Mouse (Mus musculus) intestine, embryonic 14.5 days (tissue): ENCODE results near the gene Fbxo31. TPM values are rescaled to one million over a fixed set of nuclear protein-coding genes. Genes with fewer than 3 reads are reported as not detected.

Experiments used
- ATAC-seq: fragments of 200-750 bp; cut with Nextera tagmentation; replicated peaks from 2 replicates; pipeline ENCODE4 v1.8.0; 2017; ENCODE audit warnings: low read depth, moderate number of reproducible peaks, moderate TSS enrichment, moderate library complexity; ENCODE audit not compliant: low FRiP score, low TSS enrichment
- DNase-seq: peaks from one replicate; pipeline ENCODE4 v3.0.0-alpha.2; 2018; ENCODE audit warnings: low spot score
- H3K27ac ChIP-seq: fragments of 300-500 bp; sonication (generic); 2 replicates; pipeline ENCODE4 v1.5.1; 2014; ENCODE audit warnings: low read depth, mild to moderate bottlenecking, control low read depth
- H3K27me3 ChIP-seq: fragments of 300-500 bp; sonication (generic); replicated peaks from 2 replicates; pipeline ENCODE4 v1.6.1; 2014; ENCODE audit warnings: low read length, control low read depth; ENCODE audit not compliant: control insufficient read depth, insufficient read depth
- H3K36me3 ChIP-seq: fragments of 300-500 bp; sonication (generic); 2 replicates; pipeline ENCODE4 v1.6.1; 2014; ENCODE audit warnings: low read length, control low read depth; ENCODE audit not compliant: control insufficient read depth, insufficient read depth
- H3K4me1 ChIP-seq: fragments of 300-500 bp; sonication (generic); replicated peaks from 2 replicates; pipeline ENCODE4 v1.6.1; 2014; ENCODE audit warnings: low read length, control low read depth, mixed read lengths; ENCODE audit not compliant: control insufficient read depth, insufficient read depth
- H3K4me2 ChIP-seq: fragments of 300-500 bp; sonication (generic); 2 replicates; pipeline ENCODE4 v1.6.1; 2014; ENCODE audit warnings: low read length
- H3K4me3 ChIP-seq: fragments of 300-500 bp; sonication (generic); 2 replicates; pipeline ENCODE4 v1.5.1; 2014; ENCODE audit warnings: low read depth, low read length, control low read depth, mixed read lengths
- H3K9ac ChIP-seq: fragments of 300-500 bp; sonication (generic); 2 replicates; pipeline ENCODE4 v1.6.1; 2014; ENCODE audit warnings: mild to moderate bottlenecking, low read length
- H3K9me3 ChIP-seq: fragments of 300-500 bp; sonication (generic); 2 replicates; pipeline ENCODE4 v1.6.1; 2016; ENCODE audit warnings: low read length, control low read depth; ENCODE audit not compliant: control insufficient read depth
- WGBS: fragments of 180-500 bp; shearing (Covaris S2); extraction: QIAGEN DNeasy Blood & Tissue Kit; methylation state at CpG from one replicate; pipeline ENCODE4 v1.1.7; 2014; 5-methylcytosine and 5-hydroxymethylcytosine counted together
- polyA plus RNA-seq: library from polyadenylated mRNA; unstranded; fragments of >200 nt; fragmentation: Nextera tagmentation; extraction: Ambion mirVana; gene quantifications from 2 replicates; pipeline ENCODE4 v1.2.1, GENCODE M21; 2014

The Fbxo31 gene
- 14.5 and 14.9 TPM in 2 replicates for polyA plus RNA-seq

DNA sequence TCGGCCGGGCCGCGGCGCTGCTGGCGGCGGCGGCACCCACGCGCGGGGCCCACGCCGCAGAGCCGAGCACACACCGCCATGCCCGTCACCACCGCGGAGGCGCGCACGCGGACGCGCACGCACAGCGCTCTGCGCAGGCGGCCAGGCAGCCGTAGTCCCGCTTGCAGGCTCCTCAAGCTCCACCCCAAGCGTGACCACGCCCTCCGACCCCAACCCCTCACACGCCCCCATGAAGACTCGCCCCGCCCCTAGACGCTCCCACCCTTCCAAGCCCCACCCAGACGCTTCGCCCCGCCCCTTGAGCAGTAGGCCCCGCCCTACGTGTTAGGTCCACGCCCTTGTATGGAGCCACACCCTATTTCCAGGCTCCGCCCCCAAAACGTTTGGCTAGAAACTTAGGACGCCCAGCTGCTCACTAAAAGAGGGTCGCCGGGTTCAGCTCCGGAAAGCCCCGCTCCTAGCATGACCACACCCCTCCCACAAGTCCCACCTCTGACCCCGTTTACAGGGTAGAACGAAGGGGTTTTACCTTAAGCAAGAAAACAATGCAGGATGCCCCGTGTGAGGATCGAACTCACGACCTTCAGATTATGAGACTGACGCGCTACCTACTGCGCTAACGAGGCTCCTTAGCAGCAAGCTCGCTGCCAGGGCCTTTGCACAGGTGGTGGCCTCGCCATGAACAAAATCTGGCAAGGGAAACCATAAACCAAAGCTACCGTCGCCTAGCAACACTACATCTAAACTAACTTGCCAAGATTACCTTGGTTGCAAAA, at the start of gene Fbxo31:
Gene Fbxo31, minus strand, starts transcription at position 131 of the 776 bp plus-strand sequence.
- H3K9me3 ChIP-seq, result no peaks in the 10 kb centered on the region
- peak within 1 kb of the TSS; percentile 97 for H3K4me3 ChIP-seq
- peak within 1 kb of the TSS; percentile 43; the same call in 1 of the 2 replicates for H3K27ac ChIP-seq
- peak within 1 kb of the TSS; percentile 76 for H3K9ac ChIP-seq
- H3K36me3 ChIP-seq, result no peaks in the 10 kb centered on the region
- peak within 1 kb of the TSS; percentile 89 for H3K4me2 ChIP-seq
- H3K27me3 ChIP-seq, result no peaks in the 10 kb centered on the region
- ATAC-seq (peak; percentile 92), DNase-seq (peak; percentile 97)
- 2% methylated on average over 62 of the region's 63 CpGs for WGBS
- peaks cover 17% of the 10 kb centered on the region for H3K4me1 ChIP-seq

DNA sequence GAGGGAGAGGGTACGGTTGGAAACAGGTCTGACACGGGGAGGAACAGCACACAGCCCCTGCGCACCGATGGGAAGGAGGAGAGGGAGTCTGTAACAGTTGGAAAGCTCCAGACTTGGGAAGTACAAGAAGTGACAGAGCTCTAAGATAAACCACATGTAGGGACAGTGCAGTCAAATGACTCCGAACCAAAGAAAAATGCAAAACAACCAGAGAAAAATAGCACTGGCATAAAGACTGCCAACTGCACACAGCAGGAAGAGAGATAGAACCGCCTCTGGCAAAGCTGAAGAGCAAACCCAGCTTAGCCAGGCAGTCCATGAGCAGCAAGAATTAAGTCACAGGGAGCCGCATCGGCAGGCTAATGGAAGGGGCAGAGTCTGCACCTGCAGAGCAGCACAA, 44.4 kb upstream of the Fbxo31 start:
- H3K27me3 ChIP-seq, result no peaks in the 10 kb centered on the region
- no peak overlapping the region for H3K4me2 ChIP-seq
- no peak overlapping the region for H3K27ac ChIP-seq
- peaks cover 28% of the 10 kb centered on the region for H3K36me3 ChIP-seq
- peaks cover 20% of the 10 kb centered on the region for H3K4me1 ChIP-seq
- no peak overlapping the region for H3K9ac ChIP-seq
- no peak for DNase-seq
- no peak overlapping the region for H3K4me3 ChIP-seq
- H3K9me3 ChIP-seq, result no peaks in the 10 kb centered on the region
- 84% methylated on average over 8 of the region's 8 CpGs for WGBS
- ATAC-seq, result no peak

GRCm38 (mm10) chr8:121621879-121622278, 43.3 kb upstream of the Fbxo31 start:
- Histone ChIP-seq H3K4me1 (peaks cover 20% of the 10 kb centered on the region), H3K9me3 (no peaks in the 10 kb centered on the region), H3K4me3 (no peak overlapping the region), H3K4me2 (no peak overlapping the region), H3K27me3 (no peaks in the 10 kb centered on the region), H3K9ac (no peak overlapping the region), H3K36me3 (peaks cover 23% of the 10 kb centered on the region), H3K27ac (no peak overlapping the region)
- ATAC-seq (no peak), DNase-seq (no peak)
- WGBS, result 71% methylated on average over 1 of the region's 1 CpGs

GRCm38 (mm10) chr8:121620801-121621516, 42.4 kb upstream of the Fbxo31 start:
- Histone ChIP-seq H3K4me2 (no peak overlapping the region), H3K36me3 (peaks cover 14% of the 10 kb centered on the region), H3K4me3 (no peak overlapping the region), H3K9me3 (no peaks in the 10 kb centered on the region), H3K27ac (no peak overlapping the region), H3K27me3 (no peaks in the 10 kb centered on the region), H3K9ac (no peak overlapping the region), H3K4me1 (peaks cover 20% of the 10 kb centered on the region)
- 76% methylated on average over 12 of the region's 12 CpGs for WGBS
- no peak for DNase-seq
- ATAC-seq, result no peak

DNA sequence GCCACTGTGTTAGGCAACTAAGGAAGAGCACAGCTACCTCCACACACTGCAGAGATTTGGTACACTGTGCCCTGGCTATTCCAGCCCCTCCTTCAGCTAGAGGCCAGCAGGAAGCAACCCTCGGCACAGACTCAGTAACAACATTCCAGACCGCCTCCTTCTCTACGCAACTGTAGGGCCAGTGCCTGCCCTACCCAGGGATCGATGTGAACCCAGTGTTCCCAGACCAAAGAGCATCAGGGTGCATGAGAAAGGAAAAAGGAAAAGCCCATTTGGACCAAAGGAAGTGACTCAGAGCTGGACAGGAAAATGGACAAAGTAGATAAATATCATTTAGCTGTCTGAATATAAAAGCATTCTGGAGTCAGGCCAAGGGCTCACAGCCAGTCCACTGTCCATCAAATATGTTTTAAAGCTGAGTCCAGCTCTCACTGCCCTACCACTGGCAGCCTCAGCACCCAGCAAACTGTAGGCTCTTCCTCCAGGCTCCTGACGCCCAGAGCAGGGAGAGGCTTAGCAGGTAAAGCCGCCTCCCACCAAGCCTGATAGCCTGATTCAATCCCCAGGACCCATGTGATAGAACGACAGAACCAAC, 40.9 kb upstream of the Fbxo31 start:
- no peaks in the 10 kb centered on the region for H3K9me3 ChIP-seq
- H3K4me1 ChIP-seq, result peaks cover 20% of the 10 kb centered on the region
- no peak for DNase-seq
- WGBS, result 48% methylated on average over 7 of the region's 7 CpGs
- H3K9ac ChIP-seq, result no peak overlapping the region
- H3K4me3 ChIP-seq, result no peak overlapping the region
- H3K27me3 ChIP-seq, result no peaks in the 10 kb centered on the region
- H3K36me3 ChIP-seq, result peaks cover 13% of the 10 kb centered on the region
- no peak for ATAC-seq
- no peak overlapping the region; the same call in 1 of the 2 replicates for H3K27ac ChIP-seq
- H3K4me2 ChIP-seq, result no peak overlapping the region

DNA sequence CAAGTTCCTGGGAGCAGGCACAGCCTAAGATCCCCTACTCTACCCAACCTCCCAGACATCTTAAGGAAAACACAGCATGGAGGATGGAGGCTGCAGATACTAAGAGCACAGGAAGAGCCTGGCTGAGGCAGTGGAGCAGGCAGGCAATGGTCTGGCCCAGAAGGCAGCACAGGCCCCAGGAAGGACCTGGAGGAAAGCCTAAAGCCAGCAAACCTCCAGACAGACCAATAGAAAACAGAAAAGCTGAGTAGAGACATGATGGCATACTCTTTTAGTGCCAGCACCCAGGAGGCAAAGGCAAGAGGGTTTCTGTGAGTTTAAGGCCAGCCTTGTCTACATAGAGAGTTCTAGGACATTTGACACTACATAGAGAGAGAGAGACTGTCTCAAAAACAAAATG, 34.8 kb upstream of the Fbxo31 start:
- Histone ChIP-seq H3K4me1 (no peaks in the 10 kb centered on the region), H3K27me3 (no peaks in the 10 kb centered on the region), H3K9me3 (no peaks in the 10 kb centered on the region), H3K36me3 (peaks cover 34% of the 10 kb centered on the region), H3K9ac (no peak overlapping the region), H3K4me2 (no peak overlapping the region), H3K4me3 (no peak overlapping the region), H3K27ac (no peak overlapping the region)
- DNase-seq (no peak), ATAC-seq (no peak)

DNA sequence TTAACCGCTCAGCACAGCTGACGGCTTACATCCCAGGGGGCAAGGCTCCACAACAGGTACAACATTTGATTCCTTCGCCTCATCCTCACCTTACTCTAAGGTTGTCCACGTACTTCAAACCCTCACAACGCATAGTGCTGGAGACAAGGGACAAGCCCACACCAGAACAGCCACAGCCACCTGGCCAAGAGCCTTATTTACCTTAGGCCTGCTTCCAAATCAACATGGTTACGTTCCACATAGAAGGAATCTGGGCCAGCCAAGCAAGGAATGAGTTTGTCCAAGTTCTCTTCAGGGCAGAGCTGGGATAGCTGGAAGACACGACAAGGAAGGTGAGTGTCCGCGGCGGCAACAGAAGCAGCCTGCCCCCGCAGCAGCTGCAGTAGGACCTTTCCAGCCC, 31.3 kb upstream of the Fbxo31 start:
- H3K9ac ChIP-seq, result no peak overlapping the region
- no peaks in the 10 kb centered on the region for H3K27me3 ChIP-seq
- no peak for ATAC-seq
- no peak overlapping the region for H3K27ac ChIP-seq
- no peaks in the 10 kb centered on the region for H3K4me1 ChIP-seq
- no peaks in the 10 kb centered on the region for H3K9me3 ChIP-seq
- H3K4me2 ChIP-seq, result no peak overlapping the region
- DNase-seq, result no peak
- H3K36me3 ChIP-seq, result peaks cover 58% of the 10 kb centered on the region
- no peak overlapping the region for H3K4me3 ChIP-seq
- WGBS, result 94% methylated on average over 11 of the region's 11 CpGs

- no peak overlapping the region for H3K4me3 ChIP-seq
- no peak for DNase-seq
- no peaks in the 10 kb centered on the region for H3K27me3 ChIP-seq
- WGBS, result 88% methylated on average over 15 of the region's 15 CpGs
- no peak overlapping the region for H3K9ac ChIP-seq
- no peaks in the 10 kb centered on the region for H3K9me3 ChIP-seq
- no peak for ATAC-seq
- no peaks in the 10 kb centered on the region for H3K4me1 ChIP-seq
- peaks cover 65% of the 10 kb centered on the region for H3K36me3 ChIP-seq
- no peak overlapping the region for H3K27ac ChIP-seq
- no peak overlapping the region for H3K4me2 ChIP-seq
Observed at GRCm38 (mm10) chr8:121609251-121609650, 30.6 kb upstream of the Fbxo31 start.
